Mouse (Mus musculus) heart, embryonic 13.5 days (tissue): ENCODE data around the gene Slc5a5. TPM values are rescaled to one million over a fixed set of nuclear protein-coding genes. Genes with fewer than 3 reads are reported as not detected.

ENCODE experiments used
- ATAC-seq: fragments of 200-750 bp; cut with Nextera tagmentation; 2 replicates; pipeline ENCODE4 v1.8.0; 2017; ENCODE audit warnings: moderate TSS enrichment; ENCODE audit not compliant: insufficient number of reproducible peaks, low FRiP score, low TSS enrichment; ENCODE audit errors: extremely low read depth
- H3K27ac ChIP-seq: fragments of 300-500 bp; sonication (generic); replicated peaks from 2 replicates; pipeline ENCODE4 v1.5.1; 2015; ENCODE audit warnings: moderate library complexity, mild to moderate bottlenecking, inconsistent platforms
- H3K27me3 ChIP-seq: fragments of 300-500 bp; sonication (generic); replicated peaks from 2 replicates; pipeline ENCODE4 v1.6.1; 2015; ENCODE audit warnings: mild to moderate bottlenecking, inconsistent platforms
- H3K36me3 ChIP-seq: fragments of 300-500 bp; sonication (generic); 2 replicates; pipeline ENCODE4 v1.6.1; 2015; ENCODE audit warnings: mild to moderate bottlenecking, inconsistent platforms
- H3K4me1 ChIP-seq: fragments of 300-500 bp; sonication (generic); 2 replicates; pipeline ENCODE4 v1.6.1; 2015; ENCODE audit warnings: inconsistent platforms
- H3K4me2 ChIP-seq: fragments of 300-500 bp; sonication (generic); 2 replicates; pipeline ENCODE4 v1.6.1; 2015; ENCODE audit warnings: inconsistent platforms, mild to moderate bottlenecking, moderate library complexity
- H3K4me3 ChIP-seq: fragments of 300-500 bp; sonication (generic); 2 replicates; pipeline ENCODE4 v1.5.1; 2015; ENCODE audit warnings: moderate library complexity, mild to moderate bottlenecking, inconsistent platforms
- H3K9ac ChIP-seq: fragments of 300-500 bp; sonication (generic); 2 replicates; pipeline ENCODE4 v1.6.1; 2015; ENCODE audit warnings: inconsistent platforms, mild to moderate bottlenecking, moderate library complexity
- H3K9me3 ChIP-seq: fragments of 300-500 bp; sonication (generic); 2 replicates; pipeline ENCODE4 v1.6.1; 2016; ENCODE audit warnings: inconsistent platforms
- WGBS: fragments of 180-500 bp; shearing (Covaris S2); methylation state at CpG from one replicate; pipeline ENCODE4 v1.1.7; 2015; ENCODE audit warnings: mixed read lengths; 5-methylcytosine and 5-hydroxymethylcytosine counted together
- polyA plus RNA-seq: library from polyadenylated mRNA; unstranded; fragments of >200 nt; fragmentation: Nextera tagmentation; extraction: Ambion mirVana; gene quantifications from 2 replicates; pipeline ENCODE4 v1.2.1, GENCODE M21; 2015

Gene Slc5a5
- polyA plus RNA-seq, 1 experiment from 2014 or later = 0.09 TPM

DNA sequence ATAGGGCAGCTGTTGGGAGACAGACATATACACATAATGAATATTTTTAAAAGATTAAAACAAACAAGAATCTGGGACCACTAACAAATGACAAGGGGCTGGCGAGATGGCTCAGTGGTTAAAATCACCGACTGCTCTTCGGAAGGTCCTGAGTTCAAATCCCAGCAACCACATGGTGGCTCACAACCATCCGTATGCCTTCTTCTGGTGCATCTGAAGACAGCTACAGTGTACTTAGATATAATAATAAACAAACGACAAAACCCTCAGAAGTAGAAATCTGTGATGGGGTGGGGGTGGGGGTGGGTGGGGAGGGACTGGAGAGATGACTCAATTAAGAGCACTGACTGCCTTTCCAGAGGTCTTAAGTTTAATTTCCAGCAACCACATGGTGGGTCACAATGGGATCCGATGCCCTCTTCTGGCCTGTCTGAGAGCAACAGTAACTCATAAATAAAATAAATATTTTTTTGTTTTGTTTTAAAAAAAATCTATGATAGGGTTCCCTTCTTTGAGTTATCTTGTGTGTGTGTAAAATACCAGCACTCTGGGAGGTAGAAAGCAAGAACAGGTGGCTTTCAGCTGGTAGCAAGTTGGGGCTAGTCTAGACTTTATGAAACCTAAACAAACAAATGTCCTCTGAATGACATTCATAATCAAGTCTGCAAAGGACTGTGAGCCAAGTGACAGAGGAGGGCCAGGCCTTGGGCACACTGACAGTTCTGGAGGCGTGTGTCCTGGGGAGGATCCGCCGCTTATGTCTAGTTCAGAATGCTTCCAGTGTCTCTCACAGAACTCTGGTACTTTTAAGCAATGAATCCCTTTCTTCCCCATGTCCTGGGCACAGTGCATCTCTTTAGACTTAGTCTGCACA lies 27.7 kb upstream of the Slc5a5 start:
- Histone ChIP-seq H3K4me3 (no peak overlapping the region), H3K4me2 (no peak overlapping the region), H3K4me1 (peaks cover 5% of the 10 kb centered on the region), H3K27ac (0 out of 2 replicates have a peak overlapping the region, but pooled peaks have one; percentile 26), H3K9ac (no peak overlapping the region), H3K36me3 (peaks cover 61% of the 10 kb centered on the region), H3K27me3 (no peaks in the 10 kb centered on the region), H3K9me3 (no peaks in the 10 kb centered on the region)
- WGBS = 78% methylated on average over 9 of the region's 9 CpGs
- ATAC-seq = no peak

DNA sequence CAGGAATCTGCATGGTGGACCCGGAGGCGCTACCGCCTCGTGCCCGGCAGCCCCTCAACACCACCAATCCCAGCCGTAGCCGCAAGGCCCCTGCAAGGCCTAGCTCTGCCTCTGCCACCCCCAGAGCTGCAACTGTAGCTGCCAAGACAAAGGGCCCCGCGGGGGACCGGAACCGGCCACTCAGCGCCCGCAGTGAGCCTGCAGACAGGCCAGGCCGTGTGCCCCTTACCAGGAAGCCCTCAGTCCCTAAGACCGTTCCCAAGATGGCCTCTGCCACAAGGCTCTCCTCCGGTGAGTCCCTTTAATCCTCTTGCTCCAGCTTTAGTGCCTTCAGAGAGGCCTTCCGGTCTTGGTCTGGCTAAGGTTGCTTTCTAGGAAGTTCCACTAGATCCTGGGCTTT lies 22.1 kb upstream of the Slc5a5 start:
- 88% methylated on average over 17 of the region's 17 CpGs for WGBS
- Histone ChIP-seq H3K36me3 (peaks cover 91% of the 10 kb centered on the region), H3K4me3 (no peak overlapping the region), H3K9me3 (no peaks in the 10 kb centered on the region), H3K4me1 (no peaks in the 10 kb centered on the region), H3K9ac (no peak overlapping the region), H3K27me3 (no peaks in the 10 kb centered on the region), H3K4me2 (no peak overlapping the region), H3K27ac (no peak overlapping the region)
- ATAC-seq = no peak

DNA sequence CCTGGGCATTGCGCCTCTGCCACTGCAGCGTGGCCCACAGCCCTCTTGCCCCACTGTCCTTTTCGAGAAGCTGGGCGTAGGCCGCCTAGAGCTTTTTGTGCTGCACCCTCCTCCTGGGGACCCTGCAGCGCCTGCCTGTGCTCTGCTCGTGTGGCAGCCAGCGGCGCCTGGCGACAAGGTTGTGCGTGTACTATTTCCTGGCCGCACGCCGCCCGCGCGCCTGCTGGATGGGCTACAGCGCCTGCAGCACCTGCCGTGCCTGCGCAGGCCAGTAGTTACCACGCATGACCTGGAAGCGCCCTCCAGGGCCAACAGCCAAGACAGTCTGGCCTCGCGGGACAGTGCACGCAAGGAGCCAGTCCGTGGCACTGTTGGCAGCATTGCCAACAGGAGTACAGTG lies 21.0 kb upstream of the Slc5a5 start:
- ATAC-seq = no peak
- Histone ChIP-seq H3K4me1 (no peaks in the 10 kb centered on the region), H3K27me3 (no peaks in the 10 kb centered on the region), H3K4me3 (no peak overlapping the region), H3K27ac (no peak overlapping the region), H3K9me3 (no peaks in the 10 kb centered on the region), H3K36me3 (peaks cover 82% of the 10 kb centered on the region), H3K4me2 (no peak overlapping the region), H3K9ac (no peak overlapping the region)
- WGBS = 93% methylated on average over 26 of the region's 26 CpGs

DNA sequence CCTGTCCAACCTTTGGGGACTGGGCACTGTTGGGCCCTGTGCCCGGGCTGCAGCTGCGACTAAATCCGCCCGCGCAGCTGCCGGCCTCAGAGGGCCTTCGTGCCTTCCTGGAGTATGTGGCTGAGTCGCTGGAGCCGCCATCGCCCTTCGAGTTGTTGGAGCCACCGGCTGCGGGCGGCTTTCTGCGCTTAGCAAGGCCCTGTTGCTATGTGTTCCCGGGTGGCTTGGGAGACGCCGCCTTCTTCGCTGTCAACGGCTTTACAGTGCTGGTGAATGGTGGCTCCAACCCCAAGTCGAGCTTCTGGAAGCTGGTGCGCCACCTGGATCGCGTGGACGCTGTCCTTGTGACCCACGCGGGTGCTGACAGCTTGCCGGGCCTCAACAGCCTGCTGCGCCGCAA lies 20.4 kb upstream of the Slc5a5 start:
- ATAC-seq = no peak
- 0 out of 2 replicates have a peak, but pooled peaks cover 2% of the 10 kb centered on the region for H3K4me1 ChIP-seq
- H3K9me3 ChIP-seq = no peaks in the 10 kb centered on the region
- WGBS = 87% methylated on average over 30 of the region's 30 CpGs
- no peak overlapping the region for H3K4me3 ChIP-seq
- H3K27ac ChIP-seq = no peak overlapping the region
- no peaks in the 10 kb centered on the region for H3K27me3 ChIP-seq
- H3K9ac ChIP-seq = no peak overlapping the region
- no peak overlapping the region for H3K4me2 ChIP-seq
- H3K36me3 ChIP-seq = peaks cover 76% of the 10 kb centered on the region

DNA sequence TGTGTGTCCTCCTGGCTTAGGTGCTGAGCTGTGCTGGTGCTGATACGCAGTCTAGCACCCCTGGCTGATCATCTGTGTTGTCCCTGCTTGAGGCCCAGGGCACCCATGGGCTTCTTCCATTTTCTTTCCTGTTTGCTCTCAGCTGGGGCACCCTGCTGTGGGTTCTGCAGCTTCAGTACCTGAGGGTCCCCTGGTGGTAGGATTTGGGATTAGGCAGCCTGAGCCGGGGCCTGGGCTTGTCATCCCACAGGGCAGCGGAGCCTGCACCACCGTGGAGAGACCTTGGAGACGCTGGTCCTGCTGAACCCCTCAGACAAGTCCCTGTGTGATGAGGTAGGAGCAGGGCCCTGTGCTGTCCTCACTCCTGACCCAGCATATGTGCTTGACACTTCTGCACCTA lies 19.0 kb upstream of the Slc5a5 start:
- no peak overlapping the region for H3K27ac ChIP-seq
- no peaks in the 10 kb centered on the region for H3K9me3 ChIP-seq
- H3K4me1 ChIP-seq = peaks cover 16% of the 10 kb centered on the region
- WGBS = 67% methylated on average over 5 of the region's 5 CpGs
- H3K4me3 ChIP-seq = no peak overlapping the region
- H3K36me3 ChIP-seq = peaks cover 63% of the 10 kb centered on the region
- H3K4me2 ChIP-seq = no peak overlapping the region
- H3K27me3 ChIP-seq = no peaks in the 10 kb centered on the region
- H3K9ac ChIP-seq = no peak overlapping the region
- no peak for ATAC-seq

DNA sequence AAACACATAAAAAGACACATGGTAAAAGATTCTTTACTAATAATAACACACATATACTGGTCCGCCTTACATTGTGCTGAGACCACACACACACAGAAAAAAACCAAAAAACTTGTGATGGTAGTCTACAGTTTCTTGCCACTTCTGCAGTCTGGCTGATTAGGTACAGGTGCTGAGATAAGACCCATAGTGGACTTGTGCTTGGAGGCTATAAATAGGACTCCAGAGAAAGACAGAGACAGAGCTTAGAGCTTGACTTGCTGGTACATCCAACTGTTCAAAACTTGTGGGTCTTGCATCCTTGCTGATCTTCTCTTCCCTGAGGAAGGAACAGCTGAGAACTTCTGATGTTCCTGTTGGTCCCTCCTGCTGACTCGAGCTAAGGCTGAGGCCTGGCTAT lies 15.0 kb upstream of the Slc5a5 start:
- Histone ChIP-seq H3K4me1 (peaks cover 24% of the 10 kb centered on the region), H3K4me2 (peak overlapping the region; percentile 95), H3K4me3 (no peak overlapping the region), H3K9me3 (no peaks in the 10 kb centered on the region), H3K27ac (no peak overlapping the region), H3K36me3 (peaks cover 22% of the 10 kb centered on the region), H3K9ac (peak overlapping the region; percentile 91; the same call in 1 of the 2 replicates), H3K27me3 (peaks cover 7% of the 10 kb centered on the region; the same call in 1 of the 2 replicates)
- no peak for ATAC-seq
- WGBS = 60% methylated on average over 2 of the region's 2 CpGs

DNA sequence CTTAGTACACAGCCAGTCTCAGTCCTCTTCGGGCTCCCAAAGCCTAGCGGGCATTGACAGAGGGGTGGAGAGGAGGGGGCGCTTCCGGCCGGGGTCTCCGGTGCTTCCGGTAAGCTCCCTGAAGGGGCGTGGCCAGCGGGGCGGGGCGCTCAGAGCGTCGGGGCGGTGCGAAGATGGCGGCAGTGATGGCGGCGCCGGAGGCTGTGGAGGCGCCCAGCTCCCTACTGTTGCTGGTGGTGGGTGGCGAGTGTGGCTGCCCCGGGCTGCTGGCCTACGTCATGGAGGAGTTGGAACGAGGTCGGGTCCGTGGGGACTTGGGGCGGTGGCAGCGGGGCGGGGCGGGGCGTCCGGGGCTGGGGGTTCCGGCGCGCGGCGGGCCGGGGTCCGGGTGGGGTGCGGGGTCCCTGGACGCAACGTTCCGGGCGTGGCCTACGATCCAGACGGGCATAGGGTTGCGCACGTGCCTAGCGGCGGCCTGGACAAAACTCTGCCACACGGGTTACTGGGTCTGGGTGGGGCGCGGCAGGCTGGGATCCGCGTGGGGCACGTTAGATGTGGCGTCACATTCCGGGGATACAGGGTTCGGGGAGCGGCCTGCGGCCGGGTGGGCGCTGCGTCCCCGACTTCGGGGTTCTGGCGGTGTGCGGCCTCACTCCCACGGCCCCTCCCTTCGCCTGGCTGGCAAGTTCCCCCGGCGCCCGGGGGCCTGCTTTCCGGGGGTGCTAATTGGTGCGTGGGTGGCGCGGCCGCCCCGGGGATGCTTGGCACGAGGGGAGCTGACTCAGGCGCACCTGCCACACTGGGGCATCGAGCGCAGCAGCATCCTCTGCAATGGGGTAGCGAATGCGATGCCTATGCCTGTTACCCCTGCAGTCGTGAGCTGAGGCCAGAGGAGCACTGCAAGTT lies 13.5 kb upstream of the Slc5a5 start, which contains the start of gene Map1s:
Gene Map1s (plus strand): TSS at position 102 of the 906 bp plus-strand sequence.
- Histone ChIP-seq H3K36me3 (peaks cover 8% of the 10 kb centered on the region), H3K27ac (peak within 1 kb of the TSS; percentile 90), H3K9me3 (no peaks in the 10 kb centered on the region), H3K27me3 (peaks cover 14% of the 10 kb centered on the region), H3K4me2 (peak within 1 kb of the TSS; percentile 95), H3K4me3 (peak within 1 kb of the TSS; percentile 82), H3K4me1 (peaks cover 24% of the 10 kb centered on the region), H3K9ac (peak within 1 kb of the TSS; percentile 91)
- under 1% methylated on average over 86 of the region's 86 CpGs for WGBS
- ATAC-seq = peak; percentile 72

DNA sequence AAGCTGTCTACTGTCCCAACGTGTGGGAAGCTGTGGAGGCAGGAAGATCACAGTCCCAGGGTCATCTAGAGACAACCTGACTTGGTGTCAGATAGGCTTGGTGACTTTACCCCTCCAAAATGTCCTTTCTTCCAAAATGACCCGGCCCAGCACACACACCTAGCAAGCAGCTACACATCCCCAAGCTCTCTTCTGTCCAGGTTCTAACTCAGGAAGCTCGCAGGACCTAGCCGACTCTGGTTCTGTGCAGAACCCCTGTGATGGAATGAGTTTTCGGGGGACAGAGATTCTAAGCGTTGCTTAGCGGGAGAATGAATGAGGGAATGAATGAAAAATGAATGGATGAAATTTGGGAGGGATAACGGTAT lies 12.9 kb upstream of the Slc5a5 start:
- Histone ChIP-seq H3K27me3 (peaks cover 14% of the 10 kb centered on the region), H3K9me3 (no peaks in the 10 kb centered on the region), H3K4me1 (peaks cover 24% of the 10 kb centered on the region), H3K36me3 (0 out of 2 replicates have a peak, but pooled peaks cover 3% of the 10 kb centered on the region), H3K4me2 (peak overlapping the region; percentile 95), H3K27ac (peak overlapping the region; percentile 90), H3K9ac (peak overlapping the region; percentile 91), H3K4me3 (peak overlapping the region; percentile 82)
- WGBS = 18% methylated on average over 8 of the region's 8 CpGs
- no peak for ATAC-seq

DNA sequence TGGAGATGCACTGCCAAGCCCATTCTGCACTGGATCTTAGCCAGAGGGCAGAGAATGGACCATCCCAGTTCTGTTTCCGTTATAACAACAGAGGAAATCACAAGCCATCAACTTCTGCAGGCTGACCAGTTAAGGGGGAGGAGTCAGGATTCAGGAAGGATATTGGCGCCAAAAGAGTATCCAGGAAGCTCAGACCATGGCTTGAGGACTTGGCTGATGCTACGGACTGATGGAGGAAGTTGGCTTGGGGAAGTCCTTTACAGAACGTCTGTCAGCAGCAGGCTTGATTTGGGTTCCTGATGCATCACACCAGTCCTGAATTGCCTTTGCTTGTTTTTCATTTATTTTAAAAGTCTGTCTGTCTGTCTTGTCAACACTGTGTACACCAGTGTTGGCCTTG lies 12.0 kb upstream of the Slc5a5 start:
- Histone ChIP-seq H3K9me3 (no peaks in the 10 kb centered on the region), H3K36me3 (0 out of 2 replicates have a peak, but pooled peaks cover 3% of the 10 kb centered on the region), H3K4me2 (no peak overlapping the region), H3K4me1 (peaks cover 24% of the 10 kb centered on the region), H3K27ac (no peak overlapping the region), H3K27me3 (peaks cover 14% of the 10 kb centered on the region), H3K9ac (no peak overlapping the region), H3K4me3 (no peak overlapping the region)
- 46% methylated on average over 4 of the region's 4 CpGs for WGBS
- no peak for ATAC-seq

DNA sequence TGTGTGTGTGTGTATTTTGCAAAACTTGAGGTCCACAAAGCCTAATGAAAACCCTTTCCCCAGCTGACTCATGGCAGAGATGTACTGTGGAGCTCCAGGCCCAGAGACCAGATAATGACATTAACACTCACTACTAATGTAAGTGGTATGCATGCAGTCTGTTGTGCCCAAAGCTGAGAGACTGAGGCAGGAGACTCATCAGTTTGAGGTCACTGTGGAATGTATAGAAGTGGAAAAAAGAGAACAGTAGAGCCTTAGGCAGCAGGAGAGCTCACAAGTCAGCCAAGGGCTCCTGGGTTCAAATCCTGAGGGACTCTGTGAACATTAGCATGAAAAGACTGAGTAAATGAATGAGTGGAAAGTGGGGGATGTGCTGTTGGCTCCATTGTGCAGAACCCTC lies 11.0 kb upstream of the Slc5a5 start:
- H3K9me3 ChIP-seq = no peaks in the 10 kb centered on the region
- H3K27me3 ChIP-seq = peaks cover 14% of the 10 kb centered on the region
- no peak overlapping the region for H3K27ac ChIP-seq
- no peaks in the 10 kb centered on the region for H3K36me3 ChIP-seq
- no peak for ATAC-seq
- H3K9ac ChIP-seq = no peak overlapping the region
- no peak overlapping the region for H3K4me3 ChIP-seq
- H3K4me1 ChIP-seq = peaks cover 24% of the 10 kb centered on the region
- no peak overlapping the region for H3K4me2 ChIP-seq

DNA sequence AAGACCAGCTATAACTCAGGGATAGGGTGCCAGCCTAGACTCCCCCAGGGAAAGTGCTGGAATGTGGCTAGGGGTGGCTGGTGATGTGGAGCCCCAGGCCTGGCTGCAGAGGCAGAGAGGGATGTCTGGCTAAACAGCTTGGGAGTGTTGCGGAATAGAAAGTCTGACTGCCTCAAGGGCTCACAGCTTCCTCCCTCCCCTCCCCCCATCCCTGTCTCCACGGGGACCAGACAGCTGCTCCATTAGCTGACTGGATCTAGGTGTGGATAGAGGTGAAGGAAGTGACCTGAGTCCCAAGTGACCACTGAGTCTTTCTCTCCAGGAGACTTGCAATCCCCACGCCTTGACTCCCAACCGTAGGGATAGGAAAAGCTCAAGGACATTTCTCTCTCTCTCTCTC lies 10.6 kb upstream of the Slc5a5 start:
- 33% methylated on average over 4 of the region's 4 CpGs for WGBS
- no peak overlapping the region for H3K4me3 ChIP-seq
- no peak overlapping the region for H3K9ac ChIP-seq

More for the DNA sequence above, 10.6 kb upstream of the Slc5a5 start:
- Histone ChIP-seq H3K9me3 (no peaks in the 10 kb centered on the region), H3K27ac (no peak overlapping the region), H3K36me3 (no peaks in the 10 kb centered on the region), H3K4me2 (no peak overlapping the region), H3K27me3 (peaks cover 14% of the 10 kb centered on the region), H3K4me1 (peaks cover 28% of the 10 kb centered on the region)
- ATAC-seq = no peak
